Mouse (Mus musculus) layer of hippocampus, adult 9-10 months (tissue): ENCODE measurements around the gene Morc3.

Source experiments
- DNase-seq: peaks from one replicate; pipeline ENCODE4 v3.0.0; 2022; ENCODE audit warnings: low spot score

Morc3 gene

DNA sequence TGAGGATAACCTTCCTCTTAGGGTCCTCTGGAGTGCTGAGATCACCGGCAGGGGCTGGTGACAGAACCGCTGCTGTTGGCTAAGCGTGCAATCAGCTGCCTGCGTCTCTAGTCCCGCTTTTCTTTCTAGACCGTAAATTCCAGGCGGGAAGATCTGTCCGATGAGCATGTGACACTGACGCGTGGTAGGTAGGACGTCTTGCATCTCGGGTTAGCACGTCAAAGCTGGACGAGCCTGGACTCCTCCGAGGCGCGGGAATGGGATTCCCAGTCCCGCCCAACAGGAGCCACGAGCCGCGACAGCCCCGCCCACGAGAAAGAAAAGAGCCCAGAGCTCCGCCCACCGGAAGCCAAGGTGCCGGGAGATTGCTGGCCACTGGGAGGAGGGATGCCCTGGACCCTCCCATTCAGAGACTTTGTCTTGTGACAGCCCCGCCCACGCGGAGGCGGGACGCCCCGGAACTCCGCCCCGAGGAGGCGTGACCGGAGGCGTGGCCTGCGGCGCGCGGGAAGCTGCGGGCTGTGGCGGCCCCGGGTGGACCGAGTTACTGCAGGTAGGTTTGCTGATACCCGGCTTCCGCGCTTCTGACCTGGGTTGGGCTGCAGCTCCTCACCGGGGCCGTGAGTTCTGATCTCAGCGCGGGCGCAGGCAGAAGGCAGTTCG lies 51.6 kb downstream of the Morc3 start, which contains the start of gene Chaf1b:
Chaf1b (plus strand) TSS at position 479 of the 663 bp plus-strand sequence.
- DNase-seq = peak; percentile 83

DNA sequence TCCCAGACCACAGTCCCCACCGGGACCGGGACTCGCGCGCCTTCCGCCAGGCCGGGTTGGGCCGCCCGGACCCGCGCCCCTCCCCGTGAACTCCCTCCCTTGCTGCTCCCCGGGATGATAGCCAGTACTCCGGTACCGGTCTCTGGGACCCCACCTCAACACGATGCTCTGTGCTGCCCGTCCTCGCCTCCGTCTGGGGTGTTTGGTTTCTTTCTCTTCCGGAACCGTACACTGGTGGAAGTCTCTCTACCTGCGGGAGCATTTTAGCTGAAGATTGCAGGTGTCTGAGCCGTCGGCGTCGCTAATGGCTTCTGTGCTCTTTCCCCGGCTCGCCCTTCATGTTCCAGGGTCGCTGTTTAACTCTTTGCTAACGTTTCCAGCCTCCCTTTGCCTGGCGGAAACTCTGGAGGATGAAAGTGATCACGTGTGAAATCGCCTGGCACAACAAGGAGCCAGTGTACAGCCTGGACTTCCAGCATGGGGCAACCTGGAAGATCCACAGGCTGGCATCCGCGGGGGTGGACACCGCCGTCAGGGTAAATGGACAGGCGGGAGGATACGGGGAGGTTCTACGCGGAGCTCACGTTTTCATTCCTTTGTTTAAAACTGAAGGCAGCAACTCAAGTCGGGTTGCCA lies 52.3 kb downstream of the Morc3 start:
- DNase-seq = no peak

DNA sequence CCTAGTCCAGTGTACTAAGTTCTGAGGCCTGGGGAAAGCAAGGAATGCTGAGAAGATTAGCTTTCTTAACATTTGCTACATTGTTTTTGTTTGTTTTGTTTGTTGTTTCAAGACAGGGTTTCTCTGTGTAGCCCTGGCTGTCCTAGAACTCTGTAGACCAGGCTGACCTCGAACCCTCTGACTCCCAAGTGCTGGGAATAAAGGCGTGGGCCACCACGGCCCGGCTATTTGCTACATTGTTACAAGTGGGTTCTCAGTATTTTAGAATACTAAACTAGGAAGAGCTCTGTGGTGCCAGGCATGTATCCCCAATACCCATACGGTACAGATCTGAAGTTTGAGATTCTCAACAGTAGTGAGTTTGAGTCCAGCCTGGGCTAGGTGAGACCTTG lies 52.8 kb downstream of the Morc3 start:
- DNase-seq = no peak

DNA sequence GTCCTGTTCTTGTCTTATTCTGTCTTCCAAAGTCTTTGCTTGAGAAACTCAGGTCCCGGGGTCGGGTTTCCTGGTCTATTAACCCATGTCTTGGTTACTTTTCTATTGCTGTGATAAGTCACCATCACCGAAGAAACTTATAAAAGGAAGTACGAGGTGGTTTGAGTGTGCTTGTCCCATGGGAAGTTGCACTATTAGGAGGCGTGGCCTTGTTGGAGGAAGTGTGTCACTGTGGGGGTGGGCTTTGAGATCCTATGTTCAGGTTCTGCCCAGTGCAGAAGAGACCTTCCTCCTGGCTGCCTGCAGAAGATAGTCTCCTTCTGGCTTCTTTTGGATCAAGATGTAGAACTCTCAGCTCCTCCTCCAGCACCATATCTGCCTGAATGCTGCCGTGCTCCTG lies 56.6 kb downstream of the Morc3 start:
- no peak for DNase-seq

DNA sequence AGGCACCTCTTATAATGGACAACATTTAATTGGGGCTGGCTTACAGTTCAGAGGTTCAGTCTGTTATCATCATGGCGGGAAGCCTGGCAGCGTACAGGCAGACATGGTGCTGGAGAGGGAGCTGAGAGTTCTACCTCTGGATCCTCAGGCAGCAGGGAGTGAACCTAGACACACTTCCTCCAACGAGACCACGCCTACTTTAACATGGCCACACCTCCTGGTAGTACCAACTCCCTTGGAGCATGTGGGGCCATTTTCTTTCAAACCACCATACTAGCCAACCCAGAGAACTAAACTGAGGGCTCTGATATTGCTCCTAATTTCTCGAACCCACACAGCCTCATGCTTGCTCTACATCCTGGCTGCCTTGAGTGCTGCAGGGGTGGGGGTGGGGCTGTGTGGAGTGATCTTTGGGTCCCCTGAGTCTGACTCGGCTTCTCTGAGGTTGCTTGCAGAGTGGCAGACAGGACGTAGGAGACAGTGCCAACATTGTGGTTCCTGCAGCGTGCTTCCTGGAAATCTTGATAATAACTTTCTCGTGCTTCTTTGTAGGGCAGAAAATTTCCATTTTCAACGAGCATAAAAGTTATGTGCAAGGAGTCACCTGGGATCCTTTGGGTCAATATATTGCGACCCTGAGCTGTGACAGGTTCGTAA lies 59.2 kb downstream of the Morc3 start:
- no peak for DNase-seq

DNA sequence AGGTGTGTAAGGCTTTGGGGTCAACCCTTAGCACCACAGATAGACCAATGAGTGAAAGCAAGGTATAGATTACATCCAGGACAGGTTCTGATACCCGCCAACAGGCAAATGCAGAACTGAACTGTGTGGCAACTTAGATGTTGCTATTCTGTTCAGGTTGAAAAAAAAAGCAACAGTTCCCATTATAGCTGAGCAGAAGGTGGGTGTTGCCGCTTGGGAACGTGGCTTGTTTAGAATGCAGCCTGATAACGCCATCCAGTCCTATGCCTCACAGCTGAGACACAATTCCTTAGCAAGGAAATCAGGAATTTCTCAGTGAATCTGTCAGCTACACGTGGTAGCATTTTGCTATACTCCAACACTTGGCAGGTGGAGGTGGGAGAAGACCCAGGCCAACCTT lies 61.4 kb downstream of the Morc3 start:
- no peak for DNase-seq

DNA sequence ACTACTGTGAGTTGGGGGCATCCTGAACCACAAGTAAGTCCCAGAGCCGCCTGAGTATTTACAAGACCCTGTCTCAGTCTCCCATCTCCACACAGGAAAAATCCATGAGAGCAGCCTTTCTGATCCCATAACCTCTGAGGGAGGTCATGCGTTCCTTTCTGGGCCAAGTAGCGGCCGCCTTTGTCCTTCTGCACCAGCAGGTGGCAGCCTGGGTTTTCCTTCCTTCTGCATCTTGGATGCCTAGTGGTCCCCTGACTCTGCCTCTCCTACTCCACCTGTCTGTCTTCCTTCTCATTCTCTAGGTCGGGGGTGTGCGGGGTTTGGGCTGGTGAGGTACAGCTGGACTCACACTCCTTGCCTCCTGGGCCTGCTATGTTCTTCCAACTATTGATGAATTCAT lies 71.1 kb downstream of the Morc3 start:
- no peak for DNase-seq

DNA sequence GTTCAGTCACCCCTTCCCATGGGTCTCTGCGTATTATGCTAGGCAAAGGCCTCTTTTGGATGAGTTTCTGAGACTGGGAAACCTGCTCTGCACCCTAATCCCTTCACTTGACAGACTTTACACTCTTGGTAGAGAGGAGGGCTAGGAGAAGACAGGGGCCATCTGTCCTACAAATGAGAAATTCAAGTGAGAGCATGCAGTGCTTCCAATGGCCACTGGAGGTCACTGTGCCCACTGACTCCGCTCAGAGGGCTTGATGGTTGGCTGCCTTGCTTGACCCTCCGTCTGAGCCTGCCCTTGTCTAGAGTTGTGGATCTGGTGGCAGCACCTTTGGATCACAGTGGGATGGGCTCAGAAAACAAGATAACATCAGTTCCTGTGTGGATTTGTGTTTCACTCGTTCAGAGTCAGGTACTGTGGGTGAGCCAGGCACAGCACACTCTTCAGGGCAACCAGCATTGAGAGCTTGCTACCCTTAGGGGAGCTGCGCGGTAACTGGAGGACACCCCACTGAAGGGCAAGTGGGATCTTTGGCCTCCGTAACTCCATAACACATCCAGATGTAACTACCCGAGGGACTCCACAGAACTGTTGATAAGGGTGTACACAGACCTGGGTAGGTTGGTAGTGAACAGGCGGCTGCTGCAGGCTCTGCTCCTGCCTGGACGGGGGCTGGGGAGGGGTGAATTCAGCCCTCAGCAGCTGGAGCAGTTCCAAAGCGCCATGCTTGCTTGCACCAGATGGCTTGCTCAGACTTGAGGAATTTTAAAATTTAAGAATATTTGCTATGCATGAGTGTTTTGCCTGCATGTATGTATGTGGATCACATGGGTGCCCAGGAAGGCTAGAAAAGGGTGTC lies 74.5 kb downstream of the Morc3 start:
- DNase-seq = peak; percentile 45

DNA sequence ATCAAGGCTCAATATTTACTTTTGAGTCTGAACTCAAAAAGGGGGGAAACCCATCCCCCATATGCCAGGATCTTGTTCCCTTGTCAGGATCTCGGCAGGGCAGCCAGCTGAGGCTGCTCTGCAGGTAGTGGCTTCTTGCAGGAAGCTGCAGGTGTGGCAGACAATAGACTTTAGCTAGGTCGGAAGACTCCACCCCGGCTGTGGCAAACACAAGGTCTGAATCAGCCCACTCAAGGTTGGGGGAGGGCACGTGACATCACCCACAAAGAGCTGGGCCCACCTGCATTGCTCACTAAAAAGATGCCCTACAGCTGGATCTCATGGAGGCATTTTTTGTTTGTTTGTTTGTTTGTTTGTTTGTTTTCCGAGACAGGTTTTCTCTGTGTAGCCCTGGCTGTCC lies 75.8 kb downstream of the Morc3 start:
- no peak for DNase-seq

DNA sequence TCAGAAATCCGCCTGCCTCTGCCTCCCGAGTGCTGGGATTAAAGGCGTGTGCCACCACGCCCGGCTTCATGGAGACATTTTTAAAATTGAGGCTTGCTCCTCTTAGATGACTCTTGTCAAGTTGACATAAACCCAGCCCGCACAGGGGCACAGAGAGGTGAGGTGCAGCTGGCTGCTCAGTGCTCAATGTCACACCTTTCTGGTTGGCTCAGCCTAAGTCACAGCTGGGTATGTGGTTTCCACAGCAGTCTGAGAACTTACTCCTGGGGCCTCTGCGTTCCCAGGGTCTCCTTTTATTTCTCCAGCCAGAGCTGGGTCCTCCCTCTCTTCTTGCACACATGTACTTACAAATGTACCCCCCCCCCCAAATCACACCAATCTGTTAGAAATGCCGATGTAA lies 76.3 kb downstream of the Morc3 start:
- no peak for DNase-seq

DNA sequence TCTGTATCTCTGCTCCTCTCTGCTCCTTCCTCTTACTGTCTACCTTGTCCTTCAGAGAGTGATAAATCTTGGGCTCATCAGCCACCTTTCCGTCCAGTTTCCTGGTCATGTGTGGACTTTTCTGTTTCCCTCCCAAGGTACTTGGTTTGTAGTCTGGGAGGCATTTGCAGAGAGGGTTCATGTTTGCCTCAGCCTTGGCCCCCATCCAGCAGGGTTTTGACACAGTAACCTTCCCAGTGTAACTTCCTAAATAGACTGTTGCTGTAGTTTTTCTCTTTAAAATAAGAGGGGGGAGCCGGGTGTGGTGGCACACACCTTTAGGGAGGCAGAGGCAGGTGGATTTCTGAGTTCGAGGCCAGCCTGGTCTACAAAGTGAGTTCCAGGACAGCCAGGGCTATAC lies 78.0 kb downstream of the Morc3 start:
- DNase-seq = no peak

DNA sequence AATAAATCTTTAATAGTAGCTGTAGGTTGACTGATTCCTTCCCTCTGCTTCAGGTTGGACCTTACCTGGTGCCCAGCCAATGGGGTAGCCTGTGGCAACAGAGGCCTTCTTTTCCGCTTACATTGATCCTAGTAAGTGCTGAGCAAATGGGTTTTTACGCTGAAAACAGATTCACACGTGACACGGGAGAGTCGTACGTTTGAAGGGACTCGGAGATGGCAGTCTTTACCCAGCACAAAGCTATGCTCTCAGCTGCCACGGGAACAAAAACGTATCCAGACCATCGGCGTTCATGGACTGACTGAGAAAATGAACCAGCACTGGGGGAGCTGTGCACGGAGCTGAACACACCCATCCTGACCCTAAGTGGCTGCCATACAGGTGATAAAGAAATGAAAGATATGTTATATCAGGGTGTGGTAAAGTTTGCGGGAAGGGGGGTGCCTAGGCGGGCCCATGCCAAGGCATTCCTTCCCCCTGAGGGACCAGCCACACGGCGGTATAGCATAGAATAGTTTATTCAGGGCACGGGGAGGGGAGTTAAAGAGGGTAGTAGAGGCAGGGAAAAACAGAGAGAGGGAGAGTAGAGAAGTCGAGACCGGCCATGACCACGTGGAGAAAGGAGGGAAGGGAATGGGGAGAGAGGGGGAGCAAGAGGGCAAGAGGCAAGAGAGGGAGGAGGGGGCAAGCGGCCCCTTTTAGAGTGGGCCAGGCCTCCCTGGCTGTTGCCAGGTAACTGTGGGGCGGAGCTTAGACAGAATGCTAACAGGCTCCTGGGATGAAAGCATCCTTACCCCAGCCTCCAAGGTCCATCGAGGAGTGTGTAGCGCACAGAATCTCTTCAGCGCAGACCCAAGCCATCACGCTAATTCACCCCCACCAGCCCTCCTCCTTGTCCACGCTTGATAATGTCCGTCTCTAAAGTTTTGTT lies 79.1 kb downstream of the Morc3 start:
- no peak for DNase-seq

DNA sequence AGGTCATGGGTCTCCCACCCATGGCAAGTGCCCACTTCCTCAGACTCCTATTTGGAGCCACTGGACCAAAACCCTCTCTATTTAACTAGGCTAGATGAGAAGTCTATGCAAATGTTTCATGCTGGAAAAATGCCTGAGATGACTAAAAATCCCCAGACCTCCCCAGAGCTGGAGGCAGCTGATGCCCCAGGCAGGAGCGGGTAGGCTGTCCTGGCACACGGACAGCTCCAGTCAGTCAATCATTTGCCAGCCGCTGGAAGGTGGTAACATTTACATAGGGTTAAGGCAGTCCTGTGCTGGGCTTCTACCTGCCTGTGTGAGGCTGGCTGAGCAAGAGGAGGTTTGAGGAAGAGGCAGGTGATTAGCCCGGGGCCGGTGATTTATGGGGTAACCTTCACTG lies 80.2 kb downstream of the Morc3 start:
- no peak for DNase-seq

DNA sequence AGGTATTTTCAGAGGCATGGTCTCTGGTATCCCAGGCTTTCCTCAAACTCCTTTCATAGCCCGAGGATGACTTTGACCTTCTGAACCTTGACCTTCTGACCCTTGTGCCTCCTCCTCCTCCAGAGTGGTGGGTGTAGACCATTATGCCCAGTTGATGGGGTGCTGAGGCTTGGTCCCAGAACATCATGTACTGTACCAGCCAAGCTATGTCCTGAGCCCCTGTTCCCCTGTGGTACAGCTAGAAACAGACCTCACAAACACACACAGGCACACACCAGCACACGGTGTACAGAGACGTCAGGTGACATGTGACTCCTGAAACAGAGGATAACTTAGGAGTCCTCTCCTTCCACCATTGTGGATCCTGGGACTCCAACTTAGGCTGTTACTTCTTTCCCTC lies 80.9 kb downstream of the Morc3 start:
- no peak for DNase-seq

DNA sequence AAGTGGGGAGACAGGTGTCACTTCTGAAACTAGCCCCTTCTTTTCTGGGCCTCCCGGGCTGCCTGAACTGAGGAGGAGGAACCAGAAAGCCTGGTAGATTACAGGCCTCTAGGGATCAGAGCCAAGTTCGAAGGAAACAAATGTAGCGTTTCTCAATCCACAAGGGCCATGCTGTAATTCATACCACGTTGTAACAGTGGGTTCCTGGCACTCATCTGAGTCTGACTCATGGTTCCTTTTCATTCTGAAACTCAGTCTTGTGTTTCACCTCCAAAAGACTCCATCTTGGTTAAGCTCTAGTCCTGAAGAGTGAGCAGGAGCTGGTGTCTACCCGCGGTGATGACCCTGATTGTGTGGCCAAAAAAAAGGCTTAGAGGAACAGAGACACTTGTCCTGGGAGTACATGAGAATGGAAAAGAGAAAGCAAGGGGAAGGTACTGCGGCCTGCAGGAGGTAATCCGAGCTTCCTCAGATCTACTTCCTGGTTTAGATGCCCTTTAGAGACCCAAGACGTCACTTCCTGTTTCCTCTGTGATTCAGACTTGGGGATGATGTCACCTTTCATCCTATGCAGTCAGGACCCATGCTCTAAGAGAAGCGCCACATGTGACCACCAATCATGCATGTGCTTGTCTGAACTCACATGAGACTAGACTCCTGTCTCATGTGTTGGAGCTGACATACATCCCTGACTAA lies 82.1 kb downstream of the Morc3 start:
- no peak for DNase-seq

DNA sequence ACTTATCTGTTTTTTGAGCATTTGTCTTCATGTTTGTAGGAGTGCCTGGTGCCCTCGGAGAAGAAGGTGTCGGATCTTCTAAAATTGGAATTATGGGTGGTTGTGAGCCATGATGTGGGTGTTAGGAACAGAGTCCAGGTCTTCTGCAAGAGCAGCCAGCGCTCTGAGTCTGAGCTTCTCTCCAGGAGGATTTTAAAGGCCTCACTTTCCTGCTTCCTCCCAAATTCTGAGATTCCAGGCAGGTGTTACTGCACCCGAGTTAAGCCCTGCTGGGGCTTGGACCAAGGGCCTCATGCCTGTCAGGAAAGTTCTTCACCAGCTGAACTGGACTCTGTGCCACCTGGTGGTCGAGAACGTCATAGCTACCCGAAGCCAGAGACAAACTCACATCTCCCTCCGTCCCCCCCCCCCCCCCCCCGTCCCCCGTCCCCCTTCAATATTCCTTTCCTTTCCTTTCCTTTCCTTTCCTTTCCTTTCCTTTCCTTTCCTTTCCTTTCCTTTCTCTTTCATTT lies 83.5 kb downstream of the Morc3 start:
- DNase-seq = no peak

DNA sequence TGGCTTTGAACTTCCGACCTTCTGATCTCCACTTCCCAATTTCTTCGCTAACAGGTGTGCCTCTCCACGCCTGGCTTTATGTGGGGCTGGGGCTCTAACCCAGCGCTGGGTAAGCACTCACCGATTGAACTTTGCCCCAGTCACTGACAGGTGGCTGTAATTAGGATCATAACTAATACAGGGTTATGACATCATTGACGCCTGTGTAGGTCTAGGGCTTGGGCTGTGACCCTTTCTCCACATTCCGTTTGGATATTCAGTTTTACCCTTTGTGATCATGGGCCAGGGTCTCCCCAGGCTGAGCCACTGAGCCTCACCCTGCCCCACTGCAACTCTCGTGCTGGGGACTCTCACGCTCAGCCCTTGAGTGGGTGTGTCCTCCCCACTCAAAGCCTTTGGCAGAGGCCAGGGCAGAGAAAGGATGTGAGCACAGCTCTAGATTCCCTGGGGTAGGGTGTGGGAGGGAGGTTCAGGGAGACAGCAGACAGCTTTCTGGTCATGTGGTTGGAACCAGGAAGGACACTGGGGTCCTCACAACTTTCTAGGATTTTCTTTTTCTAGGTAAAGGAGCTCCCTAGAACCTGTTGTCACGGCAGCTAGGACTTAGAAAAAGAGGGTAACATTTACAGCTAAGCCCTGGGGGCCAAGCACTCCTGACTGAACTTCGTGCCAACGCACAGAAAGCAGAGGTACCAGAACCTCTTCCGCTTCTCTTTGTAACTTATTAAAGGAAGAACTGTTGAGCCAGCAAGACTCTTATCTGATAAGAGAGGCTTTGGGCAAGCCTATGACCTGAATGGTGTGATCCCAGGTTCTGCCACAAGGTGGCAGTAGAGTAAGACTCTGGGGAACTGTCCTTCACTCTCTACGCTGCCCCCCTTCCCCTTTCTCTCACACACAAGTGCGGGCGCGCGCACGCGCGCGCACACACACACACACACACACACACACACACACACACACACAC lies 86.1 kb downstream of the Morc3 start:
- peak; percentile 69 for DNase-seq

DNA sequence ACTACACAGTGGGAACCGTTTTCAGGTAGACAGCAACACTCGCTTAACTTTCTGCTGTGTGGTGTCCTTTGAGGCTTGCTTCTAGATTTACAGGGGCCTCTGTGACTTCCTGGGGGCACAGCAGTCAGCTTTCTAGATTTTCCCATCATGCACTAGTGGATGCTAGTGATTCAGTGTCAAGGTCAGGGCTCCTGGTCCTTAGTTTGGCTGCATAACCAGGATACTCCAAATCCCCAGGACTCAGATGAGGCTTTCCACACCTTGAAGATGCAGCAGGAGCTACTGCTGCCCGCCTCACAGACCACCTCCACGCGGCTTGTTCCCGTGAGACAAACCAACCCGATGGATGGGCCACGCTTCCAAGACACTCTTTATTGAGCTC lies 86.7 kb downstream of the Morc3 start:
- DNase-seq = no peak

DNA sequence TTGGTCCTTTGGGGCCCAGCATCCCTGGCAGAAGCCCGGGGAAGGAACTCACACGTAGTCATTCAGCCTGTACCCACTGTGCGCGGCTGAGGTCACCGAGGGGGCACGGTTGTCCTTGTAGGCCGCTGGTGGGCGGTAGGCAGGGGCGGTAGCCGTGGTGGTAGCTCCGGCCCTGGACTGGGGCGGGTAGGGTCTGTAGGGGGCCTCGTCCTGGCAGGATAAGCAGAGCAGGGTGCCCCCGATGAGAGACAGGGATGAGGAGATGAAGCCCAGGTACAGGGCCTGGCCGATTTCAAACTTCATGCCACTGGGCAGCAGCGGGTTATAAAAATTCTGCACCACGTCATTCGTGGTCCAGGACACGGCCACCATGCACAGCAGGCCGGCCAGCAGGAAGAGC lies 87.3 kb downstream of the Morc3 start:
- no peak for DNase-seq

DNA sequence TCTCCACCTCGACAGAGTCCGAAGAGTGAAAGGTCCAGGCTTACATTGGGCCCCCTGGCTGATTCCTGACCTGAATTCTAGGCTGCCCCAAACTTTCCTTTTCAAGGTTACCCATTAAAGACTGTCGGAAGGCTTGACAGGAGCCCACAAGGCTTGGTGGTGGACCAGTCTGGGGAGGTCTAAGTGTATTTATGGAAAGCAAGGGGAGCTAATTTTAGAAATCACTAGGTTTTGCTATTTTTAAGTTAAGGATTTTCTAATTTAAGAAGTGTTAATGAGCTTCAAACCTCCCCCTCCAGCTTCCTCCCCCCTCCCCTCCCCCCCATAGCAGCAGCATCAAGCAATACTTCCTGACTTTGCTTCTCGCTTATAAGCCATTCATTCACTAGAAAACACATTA lies 88.8 kb downstream of the Morc3 start:
- no peak for DNase-seq
